Mouse (Mus musculus): Measurements from ENCODE around the gene Klhl4. TPM values are rescaled to one million over a fixed set of nuclear protein-coding genes. Genes with fewer than 3 reads are reported as not detected.
A peak's percentile ranks its signal among the peaks of the same experiment; 100 is the strongest.

The Klhl4 gene
- 4.6 and 4.8 TPM in 2 replicates for polyA plus RNA-seq (2016; fragmentation: Nextera tagmentation; extraction: Ambion mirVana)

- Histone ChIP-seq H3K4me1 (no peaks in the 10 kb centered on the region), H3K27me3 (replicated peaks) (no peaks in the 10 kb centered on the region), H3K36me3 (no peaks in the 10 kb centered on the region), H3K4me2 (peak within 1 kb of the TSS; percentile 27), H3K27ac (no peak within 1 kb of the TSS), H3K9ac (no peak within 1 kb of the TSS), H3K4me3 (no peak within 1 kb of the TSS), H3K9me3 (replicated peaks) (no peaks in the 10 kb centered on the region)
- ATAC-seq, result no peak
- 31% methylated on average over 14 of the region's 14 CpGs for WGBS (ENCODE audit: insufficient replicate concordance)
These were observed at the start of gene Klhl4 for GRCm38 (mm10) chrX:114473782-114474731. Gene Klhl4, plus strand, starts transcription at chrX:114474333.

- Histone ChIP-seq H3K27ac (no peak overlapping the region), H3K36me3 (no peaks in the 10 kb centered on the region), H3K9me3 (replicated peaks) (no peaks in the 10 kb centered on the region), H3K4me2 (no peak overlapping the region), H3K9ac (no peak overlapping the region), H3K27me3 (replicated peaks) (no peaks in the 10 kb centered on the region), H3K4me1 (no peaks in the 10 kb centered on the region), H3K4me3 (no peak overlapping the region)
- no peak for ATAC-seq
These were observed 10.0 kb downstream of the Klhl4 start for GRCm38 (mm10) chrX:114484153-114484552.

GRCm38 (mm10) chrX:114486691-114487090 is 12.6 kb downstream of the Klhl4 start:
- Histone ChIP-seq H3K36me3 (no peaks in the 10 kb centered on the region), H3K4me1 (no peaks in the 10 kb centered on the region), H3K27me3 (replicated peaks) (no peaks in the 10 kb centered on the region), H3K27ac (no peak overlapping the region), H3K9me3 (replicated peaks) (no peaks in the 10 kb centered on the region), H3K9ac (no peak overlapping the region), H3K4me2 (no peak overlapping the region), H3K4me3 (no peak overlapping the region)
- ATAC-seq, result no peak

GRCm38 (mm10) chrX:114558141-114558540 is 84.0 kb downstream of the Klhl4 start:
- Histone ChIP-seq H3K36me3 (no peaks in the 10 kb centered on the region), H3K27me3 (replicated peaks) (no peaks in the 10 kb centered on the region), H3K9ac (no peak overlapping the region), H3K9me3 (replicated peaks) (no peaks in the 10 kb centered on the region), H3K4me3 (no peak overlapping the region), H3K27ac (no peak overlapping the region), H3K4me1 (no peaks in the 10 kb centered on the region), H3K4me2 (no peak overlapping the region)
- no peak for ATAC-seq
- 28% methylated on average over 3 of the region's 3 CpGs for WGBS (ENCODE audit: insufficient replicate concordance)

- Histone ChIP-seq H3K4me3 (no peak overlapping the region), H3K27ac (no peak overlapping the region), H3K36me3 (no peaks in the 10 kb centered on the region), H3K9ac (no peak overlapping the region), H3K27me3 (replicated peaks) (no peaks in the 10 kb centered on the region), H3K4me1 (no peaks in the 10 kb centered on the region), H3K4me2 (no peak overlapping the region), H3K9me3 (replicated peaks) (no peaks in the 10 kb centered on the region)
- WGBS (ENCODE audit: insufficient replicate concordance), result 48% methylated on average over 1 of the region's 1 CpGs
- no peak for ATAC-seq
These were observed 108.2 kb downstream of the Klhl4 start for GRCm38 (mm10) chrX:114582311-114582710.

Measured in liver, embryonic 12.5 days (tissue).